Mouse (Mus musculus): ENCODE data around the gene Icam5. TPM values are rescaled to one million over a fixed set of nuclear protein-coding genes. Genes with fewer than 3 reads are reported as not detected.
A peak's percentile ranks its signal among the peaks of the same experiment; 100 is the strongest.

The Icam5 gene
- polyA plus RNA-seq, 1 experiment from 2014 or later = not detected

DNA sequence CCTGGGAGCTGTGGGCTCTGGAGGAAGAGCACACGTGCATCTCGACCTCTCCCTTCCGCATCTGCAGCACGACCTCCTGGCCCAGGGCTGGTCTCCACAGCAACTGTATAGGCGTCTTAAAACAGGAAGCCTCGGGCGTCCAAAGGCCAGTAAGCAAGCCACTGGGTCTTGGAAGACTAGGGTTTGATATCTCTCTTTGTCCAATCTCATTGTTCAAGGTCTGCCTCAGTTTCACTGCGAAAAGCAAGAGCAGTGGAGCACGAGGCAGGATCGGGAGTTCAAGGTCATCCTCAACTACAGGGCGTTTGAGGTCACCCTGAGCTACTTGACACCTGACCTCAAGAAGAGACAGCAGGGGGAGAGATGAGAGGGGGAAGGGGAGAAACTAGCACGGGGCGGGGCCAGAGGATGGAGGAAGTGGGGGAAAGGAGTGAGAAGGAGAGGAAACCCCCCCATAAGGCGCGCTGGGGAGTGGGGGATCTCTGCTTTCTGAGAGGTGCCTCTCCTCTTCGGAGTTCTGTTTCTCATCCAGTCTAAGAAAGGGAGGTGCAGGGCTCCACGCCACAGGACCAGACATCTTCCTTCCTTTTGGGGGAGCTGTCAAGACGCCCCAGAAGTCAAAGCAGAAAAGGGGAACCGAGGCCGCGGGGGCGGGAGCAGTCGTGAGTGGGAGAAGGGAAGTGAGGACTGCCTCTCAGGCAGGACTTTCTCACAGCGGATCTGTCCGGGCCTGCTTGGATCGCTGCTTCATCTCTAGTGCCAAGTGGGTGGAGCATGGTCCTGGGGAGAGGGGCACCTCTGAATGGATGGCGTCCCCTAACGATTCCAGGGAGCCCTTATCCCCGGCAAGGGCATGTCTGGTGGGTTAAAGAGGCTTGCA lies 16.9 kb upstream of the Icam5 start:
- ATAC-seq (ENCODE audit: insufficient number of reproducible peaks, insufficient read depth, low FRiP score, low read depth) = peak; percentile 46; the same call in 1 of the 2 replicates
- Histone ChIP-seq H3K9ac (ENCODE audit: low read length) (peak overlapping the region; percentile 64), H3K4me1 (ENCODE audit: control insufficient read depth in 2 of 2, insufficient read depth in 2 of 2, low read length in 2 of 2) (peaks cover 10 to 15% of the 10 kb centered on the region in 2 experiments; a peak in 3 of 4 replicates), H3K9me3 (ENCODE audit: control insufficient read depth, low read length) (no peaks in the 10 kb centered on the region), H3K27me3 (ENCODE audit: control insufficient read depth, insufficient read depth, low read length) (peaks cover 44% of the 10 kb centered on the region), H3K36me3 (ENCODE audit: control insufficient read depth, insufficient read depth, low read length) (no peaks in the 10 kb centered on the region), H3K4me3 (ENCODE audit: control insufficient read depth in 1 of 2, insufficient read depth in 1 of 2, low read depth in 1 of 2, low read length in 2 of 2) (peak overlapping the region; percentile 42 to 57), H3K27ac (replicated peaks in 1 of 2; ENCODE audit: control insufficient read depth in 1 of 2, insufficient read depth in 1 of 2, low read depth in 2 of 2, low read length in 2 of 2) (peak overlapping the region; percentile 36 to 64; a peak in 3 of 4 replicates), H3K4me2 (ENCODE audit: low read length) (peak overlapping the region; percentile 72)
- WGBS = 6% methylated on average over 29 of the region's 29 CpGs

DNA sequence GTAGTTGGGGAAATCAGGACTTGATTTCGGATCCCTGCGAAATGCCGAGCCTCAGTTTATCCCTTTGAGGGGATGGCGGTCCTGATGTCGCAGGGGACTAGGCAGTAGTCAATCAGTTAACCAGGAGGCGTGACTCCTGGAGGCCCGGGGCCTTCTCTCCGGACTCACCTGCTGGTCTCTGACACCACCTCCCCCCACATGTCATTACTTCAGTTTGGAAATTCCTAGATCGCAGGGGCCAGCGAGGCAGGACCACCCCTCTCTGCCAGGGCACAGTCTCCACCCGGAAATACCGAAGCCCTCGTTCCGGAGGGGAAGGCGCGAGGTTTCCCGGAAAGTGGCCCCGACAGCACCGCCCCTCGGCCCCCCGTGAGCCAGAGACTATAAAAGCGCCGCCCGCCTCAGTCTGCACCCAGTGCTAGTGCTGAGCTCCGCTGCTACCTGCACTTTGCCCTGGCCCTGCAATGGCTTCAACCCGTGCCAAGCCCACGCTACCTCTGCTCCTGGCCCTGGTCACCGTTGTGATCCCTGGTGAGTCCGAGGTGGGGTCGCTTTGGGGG lies 16.2 kb upstream of the Icam5 start, which contains the start of gene Icam1:
Gene Icam1, plus strand, starts transcription at position 415 of the 560 bp plus-strand sequence.
- ATAC-seq (ENCODE audit: insufficient number of reproducible peaks, insufficient read depth, low FRiP score, low read depth) = peak; percentile 18
- peak within 1 kb of the TSS; percentile 36 to 64; a peak in 3 of 4 replicates for H3K27ac ChIP-seq (replicated peaks in 1 of 2; ENCODE audit: control insufficient read depth in 1 of 2, insufficient read depth in 1 of 2, low read depth in 2 of 2, low read length in 2 of 2)
- peak within 1 kb of the TSS; percentile 72 for H3K4me2 ChIP-seq (ENCODE audit: low read length)
- WGBS = 1% methylated on average over 30 of the region's 30 CpGs
- peak within 1 kb of the TSS; percentile 64 for H3K9ac ChIP-seq (ENCODE audit: low read length)
- H3K36me3 ChIP-seq (ENCODE audit: control insufficient read depth, insufficient read depth, low read length) = no peaks in the 10 kb centered on the region; the same call in 1 of the 2 replicates
- no peaks in the 10 kb centered on the region for H3K9me3 ChIP-seq (ENCODE audit: control insufficient read depth, low read length)
- H3K4me3 ChIP-seq (ENCODE audit: control insufficient read depth in 1 of 2, insufficient read depth in 1 of 2, low read depth in 1 of 2, low read length in 2 of 2) = peak within 1 kb of the TSS; percentile 42 to 57
- peaks cover 44% of the 10 kb centered on the region for H3K27me3 ChIP-seq (ENCODE audit: control insufficient read depth, insufficient read depth, low read length)
- H3K4me1 ChIP-seq (ENCODE audit: control insufficient read depth in 2 of 2, insufficient read depth in 2 of 2, low read length in 2 of 2) = peaks cover 10 to 15% of the 10 kb centered on the region in 2 experiments; a peak in 3 of 4 replicates

GRCm38 (mm10) chr9:21016331-21017176 lies 15.3 kb upstream of the Icam5 start:
- H3K4me2 ChIP-seq (ENCODE audit: low read length) = peak overlapping the region; percentile 72
- H3K36me3 ChIP-seq (ENCODE audit: control insufficient read depth, insufficient read depth, low read length) = no peaks in the 10 kb centered on the region; the same call in 1 of the 2 replicates
- no peak for ATAC-seq (ENCODE audit: insufficient number of reproducible peaks, insufficient read depth, low FRiP score, low read depth)
- H3K4me3 ChIP-seq (ENCODE audit: control insufficient read depth in 1 of 2, insufficient read depth in 1 of 2, low read depth in 1 of 2, low read length in 2 of 2) = peak overlapping the region; percentile 42 to 57
- WGBS = 3% methylated on average over 17 of the region's 17 CpGs
- peaks cover 10 to 15% of the 10 kb centered on the region in 2 experiments; a peak in 3 of 4 replicates for H3K4me1 ChIP-seq (ENCODE audit: control insufficient read depth in 2 of 2, insufficient read depth in 2 of 2, low read length in 2 of 2)
- H3K27ac ChIP-seq (replicated peaks in 1 of 2; ENCODE audit: control insufficient read depth in 1 of 2, insufficient read depth in 1 of 2, low read depth in 2 of 2, low read length in 2 of 2) = no peak overlapping the region
- H3K9me3 ChIP-seq (ENCODE audit: control insufficient read depth, low read length) = no peaks in the 10 kb centered on the region
- peaks cover 44% of the 10 kb centered on the region for H3K27me3 ChIP-seq (ENCODE audit: control insufficient read depth, insufficient read depth, low read length)
- H3K9ac ChIP-seq (ENCODE audit: low read length) = peak overlapping the region; percentile 64; the same call in 1 of the 2 replicates

DNA sequence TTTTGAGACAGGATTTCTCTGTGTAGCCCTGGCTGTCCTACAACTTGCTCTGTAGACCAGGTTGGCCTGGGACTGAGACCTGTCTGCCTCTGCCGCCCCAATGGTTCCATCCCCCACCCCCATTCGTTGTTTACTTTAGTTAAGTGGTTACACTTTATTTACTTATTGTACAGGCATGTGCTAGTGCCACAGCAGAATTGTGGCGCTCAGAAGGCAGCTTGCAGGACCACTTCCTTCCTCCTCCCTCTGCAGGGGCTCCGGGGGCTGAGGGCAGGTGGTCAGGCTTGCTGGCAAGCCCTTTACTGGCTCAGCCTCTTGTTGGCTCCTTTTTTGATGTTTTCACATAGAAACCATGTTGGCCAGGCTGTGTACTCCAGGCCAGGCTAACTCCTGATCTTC lies 14.7 kb upstream of the Icam5 start:
- WGBS = 32% methylated on average over 4 of the region's 4 CpGs
- H3K9ac ChIP-seq (ENCODE audit: low read length) = no peak overlapping the region
- H3K9me3 ChIP-seq (ENCODE audit: control insufficient read depth, low read length) = no peaks in the 10 kb centered on the region
- peaks cover 44% of the 10 kb centered on the region for H3K27me3 ChIP-seq (ENCODE audit: control insufficient read depth, insufficient read depth, low read length)
- peaks cover 10 to 15% of the 10 kb centered on the region in 2 experiments; a peak in 3 of 4 replicates for H3K4me1 ChIP-seq (ENCODE audit: control insufficient read depth in 2 of 2, insufficient read depth in 2 of 2, low read length in 2 of 2)
- H3K36me3 ChIP-seq (ENCODE audit: control insufficient read depth, insufficient read depth, low read length) = no peaks in the 10 kb centered on the region; the same call in 1 of the 2 replicates
- ATAC-seq (ENCODE audit: insufficient number of reproducible peaks, insufficient read depth, low FRiP score, low read depth) = no peak
- H3K27ac ChIP-seq (replicated peaks in 1 of 2; ENCODE audit: control insufficient read depth in 1 of 2, insufficient read depth in 1 of 2, low read depth in 2 of 2, low read length in 2 of 2) = no peak overlapping the region
- H3K4me2 ChIP-seq (ENCODE audit: low read length) = peak overlapping the region; percentile 72
- peak overlapping the region in 1 of 2 experiments; percentile 42; a peak in 2 of 4 replicates for H3K4me3 ChIP-seq (ENCODE audit: control insufficient read depth in 1 of 2, insufficient read depth in 1 of 2, low read depth in 1 of 2, low read length in 2 of 2)

DNA sequence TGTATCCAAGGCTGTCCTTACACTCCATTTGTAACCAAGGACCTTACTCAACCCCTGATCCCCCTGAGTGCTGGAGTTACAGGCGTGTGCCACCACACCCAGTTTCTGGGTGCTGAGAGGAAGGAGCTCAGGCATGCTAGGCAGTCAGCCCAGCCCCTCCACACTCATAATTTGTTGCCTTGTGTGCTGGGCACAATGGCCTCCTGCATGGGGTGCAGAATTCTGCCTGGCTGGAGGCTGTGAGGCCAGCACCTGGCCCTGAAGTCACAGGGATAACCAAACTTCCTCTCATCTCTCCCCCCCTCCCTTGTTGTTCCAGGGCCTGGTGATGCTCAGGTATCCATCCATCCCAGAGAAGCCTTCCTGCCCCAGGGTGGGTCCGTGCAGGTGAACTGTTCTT lies 13.3 kb upstream of the Icam5 start:
- Histone ChIP-seq H3K4me3 (ENCODE audit: control insufficient read depth in 1 of 2, insufficient read depth in 1 of 2, low read depth in 1 of 2, low read length in 2 of 2) (no peak overlapping the region), H3K27me3 (ENCODE audit: control insufficient read depth, insufficient read depth, low read length) (peaks cover 44% of the 10 kb centered on the region), H3K9ac (ENCODE audit: low read length) (no peak overlapping the region), H3K4me2 (ENCODE audit: low read length) (no peak overlapping the region), H3K36me3 (ENCODE audit: control insufficient read depth, insufficient read depth, low read length) (no peaks in the 10 kb centered on the region; the same call in 1 of the 2 replicates), H3K4me1 (ENCODE audit: control insufficient read depth in 2 of 2, insufficient read depth in 2 of 2, low read length in 2 of 2) (peaks cover 10 to 15% of the 10 kb centered on the region in 2 experiments; a peak in 3 of 4 replicates), H3K27ac (replicated peaks in 1 of 2; ENCODE audit: control insufficient read depth in 1 of 2, insufficient read depth in 1 of 2, low read depth in 2 of 2, low read length in 2 of 2) (no peak overlapping the region), H3K9me3 (ENCODE audit: control insufficient read depth, low read length) (no peaks in the 10 kb centered on the region)
- 72% methylated on average over 2 of the region's 2 CpGs for WGBS
- no peak for ATAC-seq (ENCODE audit: insufficient number of reproducible peaks, insufficient read depth, low FRiP score, low read depth)

DNA sequence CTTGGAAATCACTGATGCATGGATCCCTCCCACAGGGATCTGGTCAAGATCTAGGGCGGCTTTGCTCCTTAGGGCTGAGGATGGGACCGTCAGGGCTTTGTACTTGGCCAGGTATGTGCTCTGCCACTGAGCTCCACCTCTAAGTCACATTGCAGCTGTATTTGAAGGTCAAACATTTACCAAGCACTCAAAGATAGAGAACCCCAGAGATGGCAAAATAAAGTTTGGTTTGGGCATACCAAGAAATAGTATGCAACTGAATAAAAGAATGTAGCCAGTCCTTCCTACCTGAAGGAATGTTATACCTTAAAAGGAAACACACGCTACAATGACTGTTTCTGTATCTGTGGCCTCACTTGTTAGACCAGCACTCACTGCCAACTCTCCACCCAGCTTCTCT lies 10.5 kb upstream of the Icam5 start:
- H3K4me1 ChIP-seq (ENCODE audit: control insufficient read depth in 2 of 2, insufficient read depth in 2 of 2, low read length in 2 of 2) = no peaks in the 10 kb centered on the region
- H3K36me3 ChIP-seq (ENCODE audit: control insufficient read depth, insufficient read depth, low read length) = peaks cover 4% of the 10 kb centered on the region; the same call in 1 of the 2 replicates
- H3K4me2 ChIP-seq (ENCODE audit: low read length) = no peak overlapping the region
- H3K9me3 ChIP-seq (ENCODE audit: control insufficient read depth, low read length) = no peaks in the 10 kb centered on the region
- no peak overlapping the region for H3K27ac ChIP-seq (replicated peaks in 1 of 2; ENCODE audit: control insufficient read depth in 1 of 2, insufficient read depth in 1 of 2, low read depth in 2 of 2, low read length in 2 of 2)
- peaks cover 21% of the 10 kb centered on the region for H3K27me3 ChIP-seq (ENCODE audit: control insufficient read depth, insufficient read depth, low read length)
- 61% methylated on average over 3 of the region's 3 CpGs for WGBS
- no peak for ATAC-seq (ENCODE audit: insufficient number of reproducible peaks, insufficient read depth, low FRiP score, low read depth)
- H3K9ac ChIP-seq (ENCODE audit: low read length) = no peak overlapping the region
- no peak overlapping the region for H3K4me3 ChIP-seq (ENCODE audit: control insufficient read depth in 1 of 2, insufficient read depth in 1 of 2, low read depth in 1 of 2, low read length in 2 of 2)

DNA sequence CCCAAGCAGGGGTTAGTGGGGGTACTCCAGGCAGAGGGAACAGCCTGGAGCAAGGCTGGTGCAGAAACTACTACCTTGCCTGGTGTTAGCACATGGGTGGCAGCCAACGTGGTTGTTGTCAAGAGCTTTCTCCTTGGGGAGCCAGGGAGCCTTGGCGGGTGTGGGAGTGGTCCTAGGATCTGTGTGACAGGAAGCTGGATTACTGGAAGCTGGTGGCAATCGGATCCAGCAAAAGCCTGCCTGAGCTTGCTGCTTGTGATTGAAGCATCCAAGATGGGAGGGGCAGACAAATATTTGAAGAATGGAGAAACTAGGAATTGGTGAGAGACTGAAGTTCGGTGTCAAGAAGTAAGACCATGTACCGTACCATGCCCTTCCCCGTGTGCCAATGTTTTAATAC lies 9.6 kb upstream of the Icam5 start:
- H3K27me3 ChIP-seq (ENCODE audit: control insufficient read depth, insufficient read depth, low read length) = peaks cover 17% of the 10 kb centered on the region
- H3K4me3 ChIP-seq (ENCODE audit: control insufficient read depth in 1 of 2, insufficient read depth in 1 of 2, low read depth in 1 of 2, low read length in 2 of 2) = no peak overlapping the region
- H3K4me1 ChIP-seq (ENCODE audit: control insufficient read depth in 2 of 2, insufficient read depth in 2 of 2, low read length in 2 of 2) = no peaks in the 10 kb centered on the region
- H3K4me2 ChIP-seq (ENCODE audit: low read length) = no peak overlapping the region
- no peaks in the 10 kb centered on the region for H3K9me3 ChIP-seq (ENCODE audit: control insufficient read depth, low read length)
- 0 out of 2 replicates have a peak, but pooled peaks have one; percentile 17 for ATAC-seq (ENCODE audit: insufficient number of reproducible peaks, insufficient read depth, low FRiP score, low read depth)
- WGBS = 54% methylated on average over 6 of the region's 6 CpGs
- no peak overlapping the region for H3K9ac ChIP-seq (ENCODE audit: low read length)
- peaks cover 6% of the 10 kb centered on the region; the same call in 1 of the 2 replicates for H3K36me3 ChIP-seq (ENCODE audit: control insufficient read depth, insufficient read depth, low read length)
- H3K27ac ChIP-seq (replicated peaks in 1 of 2; ENCODE audit: control insufficient read depth in 1 of 2, insufficient read depth in 1 of 2, low read depth in 2 of 2, low read length in 2 of 2) = no peak overlapping the region
